Mouse (Mus musculus) olfactory bulb, adult 2 months (tissue): Measurements from ENCODE around the gene Mrtfa. TPM values are rescaled to one million over a fixed set of nuclear protein-coding genes. Genes with fewer than 3 reads are reported as not detected.
"Not testable (repeated sequence)": the region's sequence is repeated elsewhere in the genome, so short reads cannot be mapped to it uniquely, and the experiment has no call there.

Source experiments
- H3K27ac ChIP-seq: fragments of 200-500 bp; 2 replicates; pipeline ENCODE4 v1.5.1; 2012; ENCODE audit warnings: low read depth, low read length; ENCODE audit not compliant: insufficient read depth
- H3K4me1 ChIP-seq: fragments of 200-500 bp; 2 replicates; pipeline ENCODE4 v1.6.1; 2012; ENCODE audit warnings: low read length; ENCODE audit not compliant: control insufficient read depth, insufficient read depth
- H3K4me3 ChIP-seq: fragments of 200-500 bp; 2 replicates; pipeline ENCODE4 v1.5.1; 2012; ENCODE audit warnings: mild to moderate bottlenecking, low read depth, low read length, moderate library complexity; ENCODE audit not compliant: insufficient read depth
- CTCF ChIP-seq: fragments of 200-500 bp; IDR thresholded peaks from 2 replicates; pipeline ENCODE4 v1.5.1; 2012; ENCODE audit warnings: low read depth, mild to moderate bottlenecking, low read length, moderate library complexity; ENCODE audit not compliant: insufficient read depth
- POLR2A ChIP-seq: fragments of 200-500 bp; IDR thresholded peaks from 2 replicates; pipeline ENCODE4 v1.6.1; 2012; ENCODE audit warnings: mild to moderate bottlenecking, low read depth, low read length, moderate library complexity; ENCODE audit not compliant: insufficient read depth
- WGBS: fragments of 180-500 bp; shearing (Covaris S2); methylation state at CpG from one replicate; pipeline ENCODE4 v1.1.7; 2018; 5-methylcytosine and 5-hydroxymethylcytosine counted together
- polyA plus RNA-seq: library from polyadenylated mRNA; stranded (reverse); fragments of >200 nt; gene quantifications from 2 replicates; pipeline ENCODE4 v1.2.4, GENCODE M21; 2012; ENCODE audit warnings: low replicate concordance; ENCODE audit not compliant: missing spikeins, insufficient read depth, insufficient read length

The Mrtfa gene
- polyA plus RNA-seq, 1 experiment = not detected

DNA sequence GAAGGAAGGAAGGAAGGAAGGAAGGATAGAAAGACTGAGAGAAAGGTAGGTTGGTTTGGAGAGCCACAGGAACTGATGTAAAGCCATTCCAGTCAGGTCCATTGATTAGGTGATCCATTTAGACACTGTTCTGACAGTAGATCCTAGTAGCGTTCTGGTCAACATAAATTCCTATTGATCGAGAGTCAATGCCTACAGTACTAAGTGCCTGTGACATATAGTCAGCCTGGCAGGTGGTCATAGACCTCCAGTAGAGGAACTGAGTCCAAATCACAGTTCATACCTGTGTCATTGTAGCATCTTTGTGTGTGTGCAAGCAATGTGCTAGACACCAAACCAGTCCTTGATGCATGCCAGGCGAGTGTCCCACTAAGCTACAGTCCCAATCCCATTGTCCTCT is 37.7 kb upstream of the Mrtfa start:
- WGBS = 95% methylated on average over 3 of the region's 3 CpGs
- TF ChIP-seq POLR2A (no peak), CTCF (no peak)
- no peak overlapping the region for H3K4me3 ChIP-seq
- H3K27ac ChIP-seq = no peak overlapping the region
- 0 out of 2 replicates have a peak, but pooled peaks cover 3% of the 10 kb centered on the region for H3K4me1 ChIP-seq

DNA sequence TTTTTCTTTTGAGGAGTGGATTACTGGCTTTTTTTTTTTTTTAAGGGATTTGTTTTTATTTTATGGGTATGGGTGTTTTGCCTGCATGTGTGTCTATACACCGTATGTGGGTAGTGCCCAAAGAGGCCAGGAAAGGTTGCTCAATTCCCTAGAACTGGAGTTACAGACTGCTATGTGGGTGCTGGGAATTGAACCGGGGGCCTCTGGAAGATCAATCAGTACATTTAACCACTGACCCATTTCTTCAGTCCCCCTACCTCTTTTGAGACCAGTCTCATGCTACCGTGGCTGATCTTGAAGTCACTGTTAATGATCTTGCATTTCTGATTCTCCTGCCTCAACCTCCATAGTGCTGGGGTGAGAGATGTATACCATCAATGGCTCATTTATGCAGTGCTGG is 36.7 kb upstream of the Mrtfa start:
- TF ChIP-seq CTCF = no peak
- no peak for TF ChIP-seq POLR2A
- WGBS = 91% methylated on average over 3 of the region's 3 CpGs

DNA sequence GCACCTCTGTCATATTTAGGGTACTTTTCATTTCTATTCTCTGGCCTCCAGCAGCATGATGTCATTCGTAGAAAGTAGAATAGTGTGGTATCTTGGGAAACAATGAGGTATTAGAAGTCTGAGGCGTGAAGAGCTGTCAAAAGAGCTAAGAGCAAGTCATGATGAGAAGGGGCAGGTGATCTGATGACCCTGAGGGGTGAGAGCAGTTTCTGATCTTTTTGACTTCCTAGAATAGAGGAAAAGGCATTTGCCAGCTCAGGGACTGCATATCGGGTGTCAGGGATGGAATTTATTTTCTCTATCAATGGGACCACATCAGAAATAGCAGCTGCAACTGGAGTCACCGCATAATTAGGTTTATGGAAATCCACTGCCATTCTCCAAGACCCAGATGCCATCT is 36.2 kb upstream of the Mrtfa start:
- no peak overlapping the region for H3K4me3 ChIP-seq
- 68% methylated on average over 4 of the region's 4 CpGs for WGBS
- H3K27ac ChIP-seq = no peak overlapping the region
- TF ChIP-seq POLR2A (no peak), CTCF (no peak)
- 0 out of 2 replicates have a peak, but pooled peaks cover 3% of the 10 kb centered on the region for H3K4me1 ChIP-seq

More for the DNA sequence above, 36.7 kb upstream of the Mrtfa start:
- Histone ChIP-seq H3K4me1 (0 out of 2 replicates have a peak, but pooled peaks cover 3% of the 10 kb centered on the region), H3K27ac (no peak overlapping the region), H3K4me3 (no peak overlapping the region)

DNA sequence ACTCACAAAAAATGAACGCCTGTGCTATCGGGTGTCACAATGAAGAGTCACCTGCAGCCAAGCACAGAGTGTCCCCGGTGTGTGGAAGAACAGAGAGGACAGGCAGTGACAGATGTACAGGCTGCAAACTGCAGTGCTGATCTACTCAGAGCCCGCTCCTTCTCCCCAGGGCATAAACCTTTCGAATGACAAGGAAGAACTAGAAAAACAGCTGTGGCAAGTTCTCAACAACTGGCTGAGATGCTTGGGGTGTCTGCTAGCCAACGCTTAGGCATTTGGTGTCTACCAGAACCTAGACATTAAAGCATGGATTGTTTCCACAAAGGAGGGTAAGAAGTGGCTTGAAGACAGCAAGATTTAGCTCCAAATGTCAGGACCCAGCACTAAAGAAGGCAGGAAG is 35.2 kb upstream of the Mrtfa start:
- no peak overlapping the region for H3K4me3 ChIP-seq
- no peak overlapping the region for H3K27ac ChIP-seq
- TF ChIP-seq POLR2A = no peak
- no peak for TF ChIP-seq CTCF
- 84% methylated on average over 6 of the region's 6 CpGs for WGBS
- no peaks in the 10 kb centered on the region for H3K4me1 ChIP-seq

DNA sequence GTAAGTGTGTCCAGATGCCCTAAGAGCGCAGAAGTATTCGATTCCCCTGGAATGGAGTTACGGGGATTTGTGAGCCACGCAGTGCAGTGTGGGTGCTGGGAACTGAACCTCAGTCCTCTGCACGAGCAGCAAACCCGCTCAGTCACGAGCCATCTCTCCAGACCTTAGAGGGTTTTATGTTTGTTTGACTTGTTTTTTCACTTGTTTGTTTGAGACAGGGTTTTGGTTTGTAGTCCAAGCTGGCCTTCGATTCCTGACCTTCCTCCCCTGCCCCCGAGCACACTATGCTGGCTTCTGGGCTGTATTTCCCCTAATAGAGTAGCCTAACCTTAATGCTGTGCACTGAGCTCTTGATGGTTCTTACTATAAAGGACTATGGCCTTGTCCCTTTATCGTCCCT is 34.5 kb upstream of the Mrtfa start:
- TF ChIP-seq POLR2A (no peak), CTCF (no peak)
- WGBS = 92% methylated on average over 10 of the region's 10 CpGs
- Histone ChIP-seq H3K4me3 (no peak overlapping the region), H3K27ac (no peak overlapping the region), H3K4me1 (no peaks in the 10 kb centered on the region)

DNA sequence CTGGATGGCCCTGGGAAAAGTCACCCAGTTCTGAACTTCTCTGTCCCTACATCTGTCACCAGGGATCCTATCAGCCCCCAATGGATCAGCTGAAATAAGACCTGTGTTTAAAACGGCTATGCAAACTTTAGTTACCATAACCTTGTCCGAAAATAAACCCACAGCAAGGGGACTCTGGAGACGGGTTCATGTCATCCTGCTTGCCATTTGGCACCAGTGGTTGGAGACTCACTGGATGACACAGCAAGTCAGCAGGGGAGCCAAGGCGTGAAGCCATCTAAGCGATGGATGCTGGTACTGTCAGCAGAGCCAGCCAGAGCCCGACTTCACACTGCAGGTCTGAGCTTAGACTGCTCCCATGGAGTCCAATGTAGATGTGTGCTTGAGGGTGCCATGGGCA is 30.9 kb upstream of the Mrtfa start:
- Histone ChIP-seq H3K4me3 (no peak overlapping the region), H3K27ac (no peak overlapping the region), H3K4me1 (peaks cover 10% of the 10 kb centered on the region)
- WGBS = 80% methylated on average over 6 of the region's 6 CpGs
- no peak for TF ChIP-seq CTCF
- TF ChIP-seq POLR2A = no peak

DNA sequence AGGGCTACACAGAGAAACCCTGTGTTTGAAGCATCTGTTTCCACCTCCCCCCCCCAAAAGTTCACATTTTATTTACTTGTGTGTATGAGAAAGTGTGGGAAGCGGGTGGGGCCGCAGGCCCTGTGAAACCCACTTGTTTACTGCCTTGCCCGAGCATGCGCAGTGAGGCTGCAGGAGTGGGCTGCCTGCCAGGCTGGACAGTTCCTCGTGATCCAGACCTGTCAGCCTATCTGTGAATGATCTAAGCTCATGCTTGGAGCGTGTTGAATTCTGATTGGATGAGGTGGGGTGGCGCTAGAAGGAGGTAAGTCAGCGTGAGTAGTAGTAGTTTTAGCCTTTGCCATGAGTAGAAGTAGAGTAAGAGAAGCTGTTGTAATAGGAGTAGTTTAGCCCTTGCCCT is 29.5 kb upstream of the Mrtfa start:
- H3K27ac ChIP-seq, H3K4me3 ChIP-seq: not testable (repeated sequence)
- WGBS = 75% methylated on average over 8 of the region's 8 CpGs
- peaks cover 10% of the 10 kb centered on the region for H3K4me1 ChIP-seq

DNA sequence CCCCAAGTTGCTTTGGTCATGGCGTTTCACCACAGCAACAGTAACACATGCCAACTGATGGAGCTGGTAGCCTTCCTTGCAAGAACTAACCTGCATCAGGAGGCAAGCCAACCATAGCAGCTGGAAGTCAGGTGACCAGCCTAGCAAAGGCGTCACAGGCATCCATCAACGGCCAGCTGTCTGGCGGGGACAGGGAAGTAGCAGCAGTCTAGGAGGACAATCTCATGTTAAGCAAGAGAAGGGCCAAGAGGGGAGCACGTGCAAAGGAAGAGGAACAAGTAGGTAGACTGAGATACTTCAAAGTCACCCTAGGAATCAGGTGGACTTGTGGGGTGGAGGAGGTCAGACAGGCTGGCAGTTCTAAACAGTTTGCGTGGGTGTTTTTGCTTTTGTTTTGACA is 28.5 kb upstream of the Mrtfa start:
- Histone ChIP-seq H3K27ac (no peak overlapping the region), H3K4me1 (peaks cover 10% of the 10 kb centered on the region), H3K4me3 (no peak overlapping the region)
- WGBS = 88% methylated on average over 6 of the region's 6 CpGs
- TF ChIP-seq CTCF (no peak), POLR2A (no peak)

DNA sequence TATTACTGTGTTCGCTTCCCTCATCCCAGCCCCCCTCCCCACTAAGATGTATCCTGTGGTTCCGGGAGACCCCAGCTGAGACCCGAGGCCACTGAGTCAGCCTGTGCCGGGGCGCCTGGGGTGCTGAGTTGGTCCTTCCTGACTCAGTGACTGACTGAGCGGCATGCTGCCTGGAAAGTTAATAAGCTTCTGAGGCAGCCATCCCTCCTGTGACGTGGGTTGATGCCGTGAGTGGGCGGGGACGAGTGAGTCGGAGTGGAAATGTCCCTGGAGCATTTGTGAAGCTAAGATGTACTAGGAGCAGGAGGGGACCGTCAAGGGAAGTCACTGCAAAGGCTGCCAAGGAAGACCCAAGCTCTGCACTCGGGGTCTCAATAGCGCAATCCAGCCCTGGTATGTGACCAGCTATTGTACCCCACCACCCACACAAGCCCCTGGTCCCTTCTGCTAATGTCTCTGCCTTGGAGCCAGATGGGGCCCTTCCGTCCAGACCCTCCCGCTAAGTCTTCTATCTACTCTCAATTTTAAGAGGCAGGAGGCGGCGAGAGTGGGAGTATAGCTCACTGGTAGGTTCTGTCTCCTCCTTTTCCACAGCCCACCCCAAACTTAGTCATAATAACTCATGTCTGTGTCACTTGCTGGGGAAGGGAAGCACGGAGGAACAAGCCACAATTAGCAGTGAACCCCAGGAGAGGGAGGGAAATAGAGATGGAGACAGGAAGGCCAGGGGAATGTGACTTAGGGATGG is 26.5 kb upstream of the Mrtfa start:
- H3K4me3 ChIP-seq = no peak overlapping the region
- H3K4me1 ChIP-seq = peaks cover 10% of the 10 kb centered on the region
- TF ChIP-seq CTCF = no peak
- TF ChIP-seq POLR2A = no peak
- WGBS = 47% methylated on average over 19 of the region's 19 CpGs
- no peak overlapping the region for H3K27ac ChIP-seq
